Mouse (Mus musculus) bone marrow, adult 2 months (tissue): ENCODE measurements around the gene Gm5622.

ENCODE experiments used
- CTCF ChIP-seq: fragments of 200-500 bp; IDR thresholded peaks from 2 replicates; pipeline ENCODE4 v1.5.1; 2011; ENCODE audit warnings: low read length, control low read depth; ENCODE audit not compliant: control insufficient read depth, insufficient read depth
- POLR2A ChIP-seq: fragments of 200-500 bp; IDR thresholded peaks from 2 replicates; pipeline ENCODE4 v1.6.1; 2011; ENCODE audit warnings: low read depth, mild to moderate bottlenecking, control low read depth, low read length, borderline replicate concordance; ENCODE audit not compliant: control insufficient read depth

GRCm38 (mm10) chr14:51677269-51677668, 124.7 kb downstream of the Gm5622 start:
- TF ChIP-seq POLR2A (no peak), CTCF (no peak)
